In the genomic region with DNA sequence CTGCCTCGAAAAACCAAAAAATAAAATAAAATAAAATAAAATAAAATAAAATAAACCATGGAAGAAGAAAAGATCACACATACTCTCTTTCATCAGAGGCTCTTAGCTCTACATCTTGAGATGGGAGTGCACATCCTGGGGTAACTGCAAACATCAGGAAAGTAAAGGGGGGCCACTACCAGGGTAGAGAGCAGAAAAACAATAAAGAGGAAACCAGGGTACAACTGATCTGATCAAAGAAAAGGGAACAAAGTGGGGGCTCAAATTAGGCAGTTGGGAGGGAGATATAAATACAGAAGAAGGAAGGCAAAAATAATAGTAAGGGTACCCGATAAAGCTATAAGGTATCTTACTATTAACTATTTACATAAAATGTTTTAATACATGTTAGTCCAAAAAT, we compare ENCODE assay signal across 19 mouse cellular contexts. TPM values are rescaled to one million over a fixed set of nuclear protein-coding genes. Genes with fewer than 3 reads are reported as not detected.
"Had no signal": no experiment of that assay in that cellular context is flagged by ENCODE, and none has a peak within 500 bp of the region (broad histone marks: within the 10 kb centered on the region; RNA-seq: fewer than 3 reads in every experiment).

No protein-coding gene starts in this region.

- DNase-seq: retina, postnatal 1 day; right cerebral cortex, adult 18-20 months; right cerebral cortex, postnatal 14 days; right cerebral cortex, postnatal 4 days; spleen, adult 18-20 months; thymus, adult 18-20 months; thymus, adult 2 months; thymus, postnatal 14 days; thymus, postnatal 25 days; thymus, postnatal 36 days; thymus, postnatal 4 days had no signal

- H3K4me3 ChIP-seq: neural tube, embryonic 12.5 days; neural tube, embryonic 13.5 days; neural tube, embryonic 15.5 days; stomach, embryonic 15.5 days had no signal

- H3K9me3 ChIP-seq: neural tube, embryonic 12.5 days; neural tube, embryonic 13.5 days; neural tube, embryonic 15.5 days; stomach, embryonic 15.5 days had no signal

- H3K27me3 ChIP-seq: neural tube, embryonic 12.5 days; neural tube, embryonic 13.5 days; neural tube, embryonic 15.5 days; stomach, embryonic 15.5 days had no signal

- H3K9ac ChIP-seq: neural tube, embryonic 12.5 days; neural tube, embryonic 13.5 days; neural tube, embryonic 15.5 days; stomach, embryonic 15.5 days had no signal

- H3K36me3 ChIP-seq: neural tube, embryonic 15.5 days; stomach, embryonic 15.5 days had no signal

- H3K27ac ChIP-seq: neural tube, embryonic 12.5 days; neural tube, embryonic 13.5 days; neural tube, embryonic 15.5 days; stomach, embryonic 15.5 days; stomach, postnatal 0 days had no signal

RNA-seq across cellular contexts. Expression of gene Lhx1, which starts 48.7 kb away (rescaled TPM):
- polyA plus RNA-seq: spleen, adult 2 months; stomach, postnatal 0 days; thymus, postnatal 0 days; urinary bladder, adult 2 months had no signal
